Mouse (Mus musculus): Measurements from ENCODE around the gene Atf1. TPM values are rescaled to one million over a fixed set of nuclear protein-coding genes. Genes with fewer than 3 reads are reported as not detected.

Gene Atf1
- 10 to 100 TPM; 32.1 to 36.0 (median 33.1) TPM for polyA plus RNA-seq (2017; shearing (Covaris generic))

DNA sequence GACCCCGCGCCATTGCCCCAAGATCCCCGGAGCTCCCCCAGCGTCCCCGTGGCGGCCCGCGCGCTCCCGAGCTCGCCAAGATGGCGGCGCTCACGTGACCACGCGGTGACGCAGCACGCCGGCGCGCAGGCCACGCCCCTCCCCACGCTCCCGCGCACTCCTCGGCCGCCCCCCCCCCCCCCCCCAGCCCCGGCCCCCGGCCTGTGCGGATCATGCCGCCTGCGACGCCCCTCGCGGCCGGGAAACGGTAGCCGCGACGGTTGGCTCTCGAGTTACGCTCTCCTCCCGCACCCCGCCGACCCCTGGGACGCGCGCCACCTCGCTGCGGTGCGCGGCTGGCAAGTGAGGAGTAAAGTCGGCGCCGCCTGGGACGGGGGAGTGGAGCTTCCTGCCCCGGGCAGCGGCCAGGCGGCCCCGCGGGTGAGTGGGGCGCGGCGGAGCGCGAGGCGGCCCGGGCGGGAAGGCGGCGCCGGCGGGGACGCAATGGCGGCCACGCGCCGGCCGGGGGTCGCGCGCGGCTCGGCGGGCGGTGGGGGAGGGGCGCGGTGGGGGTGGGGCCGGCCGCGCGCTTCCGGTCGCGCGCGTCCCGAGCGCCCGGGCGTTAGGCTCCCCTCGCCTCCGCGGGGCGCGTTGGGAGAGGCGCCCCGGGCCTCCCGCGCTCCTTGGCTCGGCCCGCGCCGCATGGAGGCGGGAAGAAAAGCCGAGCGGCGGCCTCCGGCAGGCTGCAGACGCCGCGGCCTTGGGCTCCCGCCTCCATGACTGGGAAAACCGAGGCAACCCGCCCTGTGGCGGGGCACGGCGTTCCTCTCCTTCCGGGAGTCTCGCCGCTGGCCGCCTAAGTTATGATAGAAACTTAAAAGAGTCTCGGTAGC is at the start of gene Atf1:
Gene Atf1 (plus strand): TSS at position 157 of the 872 bp plus-strand sequence.
- ATAC-seq: peak; percentile 63

- ATAC-seq: no peak
Measured at GRCm38 (mm10) chr15:100178487-100178886, 49.1 kb upstream of the Atf1 start.

- no peak for ATAC-seq
Measured at GRCm38 (mm10) chr15:100179685-100180084, 47.9 kb upstream of the Atf1 start.

DNA sequence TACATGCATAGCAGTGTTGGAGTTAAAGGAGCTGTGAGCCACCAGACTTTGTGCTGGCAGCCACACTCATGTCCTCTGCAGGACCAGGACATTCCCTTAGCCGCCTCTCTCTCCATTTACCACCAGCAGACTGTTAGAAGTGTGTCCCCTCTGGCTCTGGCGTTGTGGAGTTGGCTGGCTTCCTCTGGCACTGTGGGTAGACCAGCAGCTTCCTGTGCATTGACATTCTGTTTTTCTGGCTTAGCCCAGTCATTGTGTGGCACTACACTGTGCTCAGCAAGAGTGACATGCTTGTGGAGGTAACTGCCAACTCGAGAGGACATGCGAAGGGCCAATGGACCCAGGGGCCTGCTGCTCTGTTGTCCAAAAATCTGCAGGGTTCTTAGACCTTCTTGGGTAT is 47.4 kb upstream of the Atf1 start:
- peak; percentile 63 for ATAC-seq

- ATAC-seq: peak; percentile 83
Measured at GRCm38 (mm10) chr15:100181841-100182240, 45.8 kb upstream of the Atf1 start.

- ATAC-seq: no peak
Measured at GRCm38 (mm10) chr15:100182526-100183280, 44.9 kb upstream of the Atf1 start.

GRCm38 (mm10) chr15:100183510-100183909 is 44.1 kb upstream of the Atf1 start:
- no peak for ATAC-seq

GRCm38 (mm10) chr15:100184821-100185496 is 42.7 kb upstream of the Atf1 start:
- ATAC-seq: no peak

- ATAC-seq: no peak
Measured at GRCm38 (mm10) chr15:100186234-100186633, 41.4 kb upstream of the Atf1 start.

GRCm38 (mm10) chr15:100186882-100187672 is 40.5 kb upstream of the Atf1 start:
- ATAC-seq: no peak

DNA sequence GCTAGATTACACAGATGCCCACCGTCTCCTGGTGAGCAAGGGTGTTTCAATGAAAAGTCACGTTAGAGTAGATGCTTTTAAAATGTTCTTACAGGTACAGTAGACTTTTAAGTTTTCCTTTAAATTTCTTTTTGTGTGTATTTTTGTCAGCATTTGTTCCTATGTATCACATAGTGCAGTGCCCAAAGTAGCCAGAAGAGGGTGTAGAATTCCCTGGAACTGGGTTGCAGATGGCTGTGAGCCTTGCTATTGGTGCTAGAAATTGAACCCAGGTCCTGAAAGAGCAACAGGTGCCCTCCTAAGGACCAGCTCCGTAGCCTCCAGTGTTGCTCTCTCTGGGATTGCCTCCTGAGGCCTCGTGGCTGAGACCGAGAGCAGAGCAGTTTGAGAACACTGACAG is 39.1 kb upstream of the Atf1 start:
- peak; percentile 42 for ATAC-seq

- ATAC-seq: peak; percentile 90
Measured at GRCm38 (mm10) chr15:100188962-100189404, 38.6 kb upstream of the Atf1 start.

GRCm38 (mm10) chr15:100190083-100190482 is 37.5 kb upstream of the Atf1 start:
- ATAC-seq: no peak

DNA sequence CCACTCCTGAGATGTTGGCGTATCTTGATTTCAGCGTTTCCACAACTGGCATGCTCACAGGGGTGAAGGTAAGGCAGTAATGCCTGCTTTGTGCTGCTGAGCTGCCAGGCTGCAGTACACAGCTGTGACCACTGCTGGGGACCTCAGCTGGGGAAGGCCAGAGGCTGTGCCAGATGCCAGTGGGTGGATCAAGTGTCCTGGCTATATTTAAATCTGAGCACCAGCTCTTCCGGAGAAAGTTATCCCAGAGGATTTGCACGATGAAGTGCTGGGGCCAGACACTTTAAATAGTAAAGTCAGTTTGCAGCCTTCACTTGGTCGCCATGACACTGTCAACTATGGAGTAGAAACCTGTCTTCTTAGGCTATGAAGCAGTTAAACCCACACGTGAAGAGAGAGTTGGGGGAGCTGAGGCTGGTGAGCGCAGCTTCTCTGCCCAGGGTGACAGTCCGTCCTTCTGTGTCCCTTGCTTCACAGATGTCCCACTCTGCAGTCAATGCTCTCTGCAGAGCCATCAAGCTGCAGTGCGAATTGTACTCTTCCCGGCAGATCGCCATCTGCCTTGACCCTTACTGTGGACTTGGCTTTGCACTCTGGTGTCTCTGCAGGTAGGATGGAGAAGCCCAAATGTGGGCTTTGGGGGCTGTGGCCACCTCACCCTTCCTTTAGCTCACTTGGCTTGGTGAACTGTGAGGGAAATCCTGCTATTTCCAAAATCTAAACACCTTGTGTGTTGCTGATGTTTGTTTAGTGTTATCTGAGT is 28.5 kb upstream of the Atf1 start:
- no peak for ATAC-seq

DNA sequence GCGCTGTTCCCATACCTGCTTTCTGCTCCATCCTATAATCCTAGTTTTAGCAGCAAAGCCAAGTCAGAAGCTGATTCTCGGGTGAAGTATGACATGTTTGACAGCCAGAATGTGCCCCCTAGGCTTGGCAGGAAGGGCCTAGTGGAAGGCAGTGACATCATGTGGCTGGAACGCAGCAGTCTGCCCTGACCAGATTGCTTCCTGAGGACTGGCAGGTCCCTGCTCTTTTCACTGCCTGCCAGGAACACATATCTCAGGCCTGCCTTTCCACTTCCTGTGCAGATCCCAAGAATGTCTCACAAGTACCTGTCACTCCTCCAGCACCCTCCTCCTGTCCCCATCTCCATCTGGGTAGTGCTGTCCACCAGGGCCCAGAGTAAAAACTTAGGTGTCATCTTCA is 27.8 kb upstream of the Atf1 start:
- ATAC-seq: no peak

- no peak for ATAC-seq
Measured at GRCm38 (mm10) chr15:100201806-100202205, 25.8 kb upstream of the Atf1 start.

DNA sequence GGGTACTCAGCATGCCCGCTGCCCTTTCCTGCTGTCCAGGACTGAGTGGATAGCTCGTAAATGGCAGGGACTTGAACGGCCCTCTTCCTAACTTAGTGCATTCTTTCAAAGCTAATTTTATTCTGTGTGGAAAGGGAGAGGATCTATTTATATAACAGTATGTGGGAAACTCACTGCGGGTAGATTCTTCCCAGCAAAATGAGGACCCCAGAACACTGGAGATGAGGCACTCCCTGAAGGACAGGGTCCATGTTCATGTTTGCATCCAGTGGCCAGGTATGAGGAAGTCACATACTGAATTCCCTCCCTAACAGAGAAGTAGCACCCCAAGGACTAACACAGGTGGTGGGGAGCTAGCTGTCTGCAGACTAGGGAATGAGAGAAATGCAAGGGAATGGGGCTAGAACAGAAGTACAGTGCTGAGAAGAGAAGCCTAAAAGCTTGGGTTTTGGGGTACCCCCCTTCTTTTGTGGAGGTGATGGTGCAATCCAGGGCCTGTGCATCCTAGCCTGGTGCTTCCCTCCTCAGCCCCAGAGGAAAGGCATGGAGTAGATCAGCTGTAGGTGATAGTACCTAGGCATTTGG is 25.1 kb upstream of the Atf1 start:
- no peak for ATAC-seq

- ATAC-seq: no peak
Measured at GRCm38 (mm10) chr15:100204574-100204973, 23.0 kb upstream of the Atf1 start.

DNA sequence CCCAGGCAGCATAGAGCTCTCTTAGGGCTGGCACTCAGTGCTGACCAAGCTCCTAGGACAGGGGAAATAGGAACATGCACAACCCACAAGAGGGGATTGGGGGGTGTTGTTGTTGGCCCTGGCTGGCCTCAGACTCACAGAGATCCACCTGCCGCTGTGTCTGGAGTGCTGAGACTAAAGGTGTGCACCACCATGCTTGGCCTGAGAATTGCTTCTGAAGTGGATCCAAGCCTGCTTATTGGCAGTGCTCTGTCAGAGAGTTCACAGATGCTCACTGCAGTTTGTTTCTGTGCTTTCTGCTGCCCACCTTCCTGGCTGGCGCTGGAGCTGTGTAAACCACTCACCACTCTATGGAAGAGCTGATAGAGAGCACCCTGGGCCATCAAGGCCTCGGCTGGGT is 17.6 kb upstream of the Atf1 start:
- ATAC-seq: no peak

DNA sequence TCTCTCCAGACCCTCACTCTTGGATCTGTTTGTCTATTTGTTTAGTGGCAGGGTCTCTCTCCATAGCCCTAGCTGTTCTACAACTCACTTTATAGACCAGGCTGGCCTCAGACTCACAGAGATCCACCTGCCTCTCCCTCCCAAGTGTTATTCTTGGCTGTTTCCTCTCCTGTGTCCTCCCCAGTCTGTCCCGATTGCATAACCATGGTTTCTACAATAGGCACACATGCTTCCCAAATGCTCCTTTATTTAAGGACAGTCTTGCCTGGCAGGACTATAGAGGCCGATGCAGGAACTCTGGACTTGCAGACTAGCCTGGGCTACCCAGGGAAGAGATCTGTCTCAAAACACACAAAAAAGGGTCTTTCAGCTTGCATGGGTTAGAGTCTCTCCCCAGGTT is 14.3 kb upstream of the Atf1 start:
- ATAC-seq: no peak

DNA sequence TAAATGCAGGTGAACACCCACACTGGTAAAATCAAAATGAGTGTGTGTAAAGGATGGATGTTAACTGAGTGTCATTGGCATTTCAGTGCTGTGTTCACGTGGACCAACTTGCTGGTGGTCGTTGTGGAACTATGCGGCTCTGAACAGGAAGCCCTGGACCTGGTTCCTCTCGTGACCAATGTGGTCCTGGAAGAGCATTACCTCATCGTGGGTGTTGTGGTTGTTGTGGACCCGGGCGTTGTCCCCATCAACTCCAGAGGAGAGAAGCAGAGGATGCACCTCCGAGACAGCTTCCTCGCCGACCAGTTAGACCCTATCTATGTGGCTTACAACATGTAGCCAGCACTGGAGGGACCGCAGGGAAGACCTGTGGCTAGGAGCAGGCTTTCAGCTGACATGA is 12.5 kb upstream of the Atf1 start:
- no peak for ATAC-seq

Data from inflammation-experienced regulatory T-cells, adult 6 months (primary cell).